Mouse (Mus musculus): ENCODE measurements around the gene Mthfd1l.

DNA sequence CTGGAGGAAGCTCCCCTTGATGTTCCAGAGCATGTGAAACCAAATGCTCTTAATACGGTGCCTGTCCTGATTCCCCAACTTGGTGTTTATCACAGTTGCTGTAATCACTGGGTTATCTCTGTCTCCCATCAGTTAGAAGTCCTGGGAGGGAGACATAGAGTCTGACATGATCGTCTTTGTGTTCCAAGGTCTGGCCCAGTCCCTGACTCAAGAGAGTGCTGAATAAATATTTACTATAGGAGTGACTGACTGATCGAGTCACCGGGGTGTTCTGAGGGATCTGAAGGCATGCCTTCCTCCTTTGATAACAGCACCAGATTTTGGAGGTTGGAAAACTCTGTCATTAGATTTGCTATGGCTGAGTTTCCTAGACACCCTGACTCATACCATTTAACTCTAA lies 54.5 kb downstream of the Mthfd1l start:
- TF ChIP-seq POLR2A (IDR thresholded peaks at IDR 0.05; ENCODE audit: low read depth, low read length) (no peak), CTCF (conservative IDR thresholded peaks at IDR 0.05; ENCODE audit: insufficient read depth, insufficient read length, low read depth, low read length) (no peak)

Measured in kidney, adult 2 months (tissue).